Mouse (Mus musculus) megakaryocyte, embryonic 14.5 days (primary cell): ENCODE results near the gene Limk2.

Experiments
- FLI1 ChIP-seq: IDR thresholded peaks from 2 replicates; pipeline ENCODE4 v1.6.1; 2012; ENCODE audit warnings: low read length, inconsistent platforms, mixed read lengths
- GATA1 ChIP-seq: IDR thresholded peaks from 3 replicates; pipeline ENCODE4 v1.6.1; 2012; ENCODE audit warnings: mixed read lengths, low read length, inconsistent platforms, borderline replicate concordance

DNA sequence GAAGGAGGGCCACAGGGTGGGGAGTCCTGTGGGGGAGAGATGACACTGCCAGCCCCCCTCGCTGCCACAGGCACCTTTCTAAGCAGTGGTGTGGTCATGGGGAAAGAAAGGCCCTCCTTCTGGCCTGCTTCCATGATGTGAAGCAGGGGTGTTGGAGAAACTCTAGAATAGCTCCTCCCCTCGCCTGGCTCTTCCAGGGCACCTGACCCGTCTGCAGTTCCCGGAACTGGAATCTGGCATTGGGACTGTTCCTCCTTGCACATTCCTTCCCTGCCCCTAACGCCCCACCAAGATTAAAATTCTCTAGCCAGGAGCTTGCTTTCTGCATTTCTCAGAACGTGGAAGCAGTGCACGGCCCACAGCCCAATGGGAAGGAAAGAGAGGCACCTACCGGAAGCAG is 16.5 kb downstream of the Limk2 start:
- no peak for TF ChIP-seq GATA1
- TF ChIP-seq FLI1: no peak
